Mouse (Mus musculus): ENCODE measurements around the gene 4930523C07Rik. TPM values are rescaled to one million over a fixed set of nuclear protein-coding genes. Genes with fewer than 3 reads are reported as not detected.

4930523C07Rik gene
- polyA plus RNA-seq, 1 experiment from 2014 or later, result 19.1 TPM

- 73% methylated on average over 1 of the region's 1 CpGs for WGBS
- no peak overlapping the region for H3K27ac ChIP-seq (replicated peaks in 1 of 2; ENCODE audit: control insufficient read depth in 1 of 2, insufficient read depth in 1 of 2, low read depth in 2 of 2, low read length in 2 of 2)
- ATAC-seq (ENCODE audit: insufficient number of reproducible peaks, insufficient read depth, low FRiP score, low read depth), result no peak
Measured at GRCm38 (mm10) chr1:160059908-160060307, 15.7 kb downstream of the 4930523C07Rik start.

DNA sequence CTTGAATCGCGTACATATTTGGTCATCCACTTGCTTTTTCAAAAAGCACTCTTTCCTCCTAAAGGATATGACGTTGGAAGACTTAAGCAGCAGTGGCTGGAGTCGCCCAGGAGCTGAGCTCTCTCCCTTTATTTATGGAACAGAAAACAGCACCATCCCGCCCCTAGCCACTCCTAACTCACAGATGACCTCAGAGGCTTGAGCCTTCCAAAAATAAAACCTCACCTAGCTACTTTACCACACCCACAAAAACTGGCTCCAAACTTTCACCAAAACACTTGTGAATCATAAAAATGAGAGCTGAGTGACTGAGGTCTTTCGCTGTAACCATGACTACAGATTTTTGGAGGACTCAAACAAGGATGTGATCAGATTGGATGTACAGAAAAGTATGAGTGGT, 16.4 kb downstream of the 4930523C07Rik start:
- no peak overlapping the region for H3K4me3 ChIP-seq (ENCODE audit: control insufficient read depth in 1 of 2, insufficient read depth in 1 of 2, low read depth in 1 of 2, low read length in 2 of 2)
- H3K9ac ChIP-seq (ENCODE audit: low read length), result no peak overlapping the region
- H3K27ac ChIP-seq (replicated peaks in 1 of 2; ENCODE audit: control insufficient read depth in 1 of 2, insufficient read depth in 1 of 2, low read depth in 2 of 2, low read length in 2 of 2), result no peak overlapping the region
- H3K9me3 ChIP-seq (ENCODE audit: control insufficient read depth, low read length), result no peaks in the 10 kb centered on the region
- 43% methylated on average over 6 of the region's 6 CpGs for WGBS
- H3K27me3 ChIP-seq (ENCODE audit: control insufficient read depth, insufficient read depth, low read length), result no peaks in the 10 kb centered on the region
- no peak for ATAC-seq (ENCODE audit: insufficient number of reproducible peaks, insufficient read depth, low FRiP score, low read depth)
- H3K4me2 ChIP-seq (ENCODE audit: low read length), result no peak overlapping the region
- no peaks in the 10 kb centered on the region for H3K36me3 ChIP-seq (ENCODE audit: control insufficient read depth, insufficient read depth, low read length)
- peaks cover 0 to 9% of the 10 kb centered on the region in 2 experiments; a peak in 2 of 4 replicates for H3K4me1 ChIP-seq (ENCODE audit: control insufficient read depth in 2 of 2, insufficient read depth in 2 of 2, low read length in 2 of 2)

More at GRCm38 (mm10) chr1:160059908-160060307, 15.7 kb downstream of the 4930523C07Rik start:
- peaks cover 0 to 9% of the 10 kb centered on the region in 2 experiments; a peak in 2 of 4 replicates for H3K4me1 ChIP-seq (ENCODE audit: control insufficient read depth in 2 of 2, insufficient read depth in 2 of 2, low read length in 2 of 2)
- no peak overlapping the region for H3K4me3 ChIP-seq (ENCODE audit: control insufficient read depth in 1 of 2, insufficient read depth in 1 of 2, low read depth in 1 of 2, low read length in 2 of 2)
- H3K4me2 ChIP-seq (ENCODE audit: low read length), result no peak overlapping the region
- no peaks in the 10 kb centered on the region for H3K36me3 ChIP-seq (ENCODE audit: control insufficient read depth, insufficient read depth, low read length)
- no peaks in the 10 kb centered on the region for H3K27me3 ChIP-seq (ENCODE audit: control insufficient read depth, insufficient read depth, low read length)
- H3K9me3 ChIP-seq (ENCODE audit: control insufficient read depth, low read length), result no peaks in the 10 kb centered on the region
- no peak overlapping the region for H3K9ac ChIP-seq (ENCODE audit: low read length)

GRCm38 (mm10) chr1:160061321-160061720, 17.1 kb downstream of the 4930523C07Rik start:
- Histone ChIP-seq H3K4me3 (ENCODE audit: control insufficient read depth in 1 of 2, insufficient read depth in 1 of 2, low read depth in 1 of 2, low read length in 2 of 2) (no peak overlapping the region), H3K4me2 (ENCODE audit: low read length) (no peak overlapping the region), H3K27me3 (ENCODE audit: control insufficient read depth, insufficient read depth, low read length) (no peaks in the 10 kb centered on the region), H3K4me1 (ENCODE audit: control insufficient read depth in 2 of 2, insufficient read depth in 2 of 2, low read length in 2 of 2) (peaks cover 0 to 9% of the 10 kb centered on the region in 2 experiments; a peak in 2 of 4 replicates), H3K36me3 (ENCODE audit: control insufficient read depth, insufficient read depth, low read length) (no peaks in the 10 kb centered on the region), H3K9ac (ENCODE audit: low read length) (no peak overlapping the region), H3K9me3 (ENCODE audit: control insufficient read depth, low read length) (no peaks in the 10 kb centered on the region), H3K27ac (replicated peaks in 1 of 2; ENCODE audit: control insufficient read depth in 1 of 2, insufficient read depth in 1 of 2, low read depth in 2 of 2, low read length in 2 of 2) (no peak overlapping the region)
- ATAC-seq (ENCODE audit: insufficient number of reproducible peaks, insufficient read depth, low FRiP score, low read depth), result no peak
- WGBS, result 78% methylated on average over 5 of the region's 5 CpGs

DNA sequence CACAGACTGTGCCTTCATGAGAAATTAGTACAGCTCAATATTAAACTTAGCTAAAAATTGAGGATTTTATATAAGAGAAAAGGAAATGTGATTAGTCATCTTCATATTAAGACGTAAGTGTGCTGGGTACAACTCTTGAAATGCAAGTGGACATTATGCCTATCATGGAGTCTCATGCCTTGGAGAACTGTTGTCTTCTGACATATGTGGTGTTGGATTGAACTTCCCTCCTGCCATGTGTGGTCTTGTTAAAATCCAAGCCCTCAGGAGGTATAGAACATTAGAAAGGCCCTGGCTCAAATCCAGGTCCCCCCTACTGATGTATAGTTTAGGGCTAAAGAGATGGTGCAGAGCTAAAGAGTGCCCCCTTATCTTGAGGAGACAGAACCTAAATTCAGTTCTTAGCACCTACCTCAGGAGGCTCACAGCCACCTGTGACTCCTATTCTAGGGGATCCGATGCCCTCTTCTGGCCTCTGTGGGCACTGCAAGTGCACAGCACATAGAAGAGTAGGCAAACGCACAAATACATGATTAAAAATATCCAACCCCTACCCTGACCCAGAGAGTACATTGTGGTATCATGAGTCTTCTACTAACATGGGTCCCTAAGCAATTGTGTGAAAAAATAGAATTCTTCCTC, 17.7 kb downstream of the 4930523C07Rik start:
- no peaks in the 10 kb centered on the region for H3K27me3 ChIP-seq (ENCODE audit: control insufficient read depth, insufficient read depth, low read length)
- H3K36me3 ChIP-seq (ENCODE audit: control insufficient read depth, insufficient read depth, low read length), result no peaks in the 10 kb centered on the region
- peaks cover 0 to 9% of the 10 kb centered on the region in 2 experiments; a peak in 2 of 4 replicates for H3K4me1 ChIP-seq (ENCODE audit: control insufficient read depth in 2 of 2, insufficient read depth in 2 of 2, low read length in 2 of 2)
- no peak overlapping the region for H3K4me3 ChIP-seq (ENCODE audit: control insufficient read depth in 1 of 2, insufficient read depth in 1 of 2, low read depth in 1 of 2, low read length in 2 of 2)
- no peak overlapping the region for H3K27ac ChIP-seq (replicated peaks in 1 of 2; ENCODE audit: control insufficient read depth in 1 of 2, insufficient read depth in 1 of 2, low read depth in 2 of 2, low read length in 2 of 2)
- no peak overlapping the region for H3K4me2 ChIP-seq (ENCODE audit: low read length)
- no peak overlapping the region for H3K9ac ChIP-seq (ENCODE audit: low read length)
- peaks cover 4% of the 10 kb centered on the region; the same call in 1 of the 2 replicates for H3K9me3 ChIP-seq (ENCODE audit: control insufficient read depth, low read length)
- WGBS, result 62% methylated on average over 3 of the region's 3 CpGs
- ATAC-seq (ENCODE audit: insufficient number of reproducible peaks, insufficient read depth, low FRiP score, low read depth), result no peak

DNA sequence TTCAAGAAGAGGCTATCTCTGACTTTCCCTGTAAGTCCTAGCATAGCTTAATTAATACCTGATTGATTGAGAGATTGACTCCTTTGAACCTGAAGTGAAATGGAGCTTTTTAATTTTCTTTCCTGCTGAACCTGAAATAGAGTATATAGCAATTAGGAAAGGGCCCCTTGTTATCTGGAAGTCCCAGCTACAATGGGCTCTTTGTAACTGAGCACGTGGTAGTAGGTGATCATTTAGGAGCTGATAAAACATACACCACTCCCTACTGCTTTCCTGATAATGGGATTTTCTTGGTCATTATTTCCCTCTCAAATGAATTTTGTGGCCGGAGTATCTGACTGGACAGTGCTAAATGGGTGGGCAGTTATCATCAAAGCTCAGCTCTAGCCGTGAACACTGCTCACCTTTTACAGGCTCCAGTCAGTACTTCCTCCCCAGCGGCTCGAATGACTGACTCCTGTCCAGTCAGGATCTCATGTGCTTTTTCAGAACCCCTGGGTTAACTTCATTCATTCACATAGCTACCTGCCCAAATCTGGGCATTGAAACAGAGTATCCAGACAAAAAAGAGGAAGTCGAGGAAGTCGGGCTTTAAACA, 20.5 kb downstream of the 4930523C07Rik start:
- Histone ChIP-seq H3K27ac (replicated peaks in 1 of 2; ENCODE audit: control insufficient read depth in 1 of 2, insufficient read depth in 1 of 2, low read depth in 2 of 2, low read length in 2 of 2) (no peak overlapping the region), H3K9me3 (ENCODE audit: control insufficient read depth, low read length) (peaks cover 6% of the 10 kb centered on the region; the same call in 1 of the 2 replicates), H3K27me3 (ENCODE audit: control insufficient read depth, insufficient read depth, low read length) (no peaks in the 10 kb centered on the region), H3K9ac (ENCODE audit: low read length) (no peak overlapping the region), H3K4me1 (ENCODE audit: control insufficient read depth in 2 of 2, insufficient read depth in 2 of 2, low read length in 2 of 2) (peaks cover 0 to 6% of the 10 kb centered on the region in 2 experiments; a peak in 2 of 4 replicates), H3K36me3 (ENCODE audit: control insufficient read depth, insufficient read depth, low read length) (no peaks in the 10 kb centered on the region), H3K4me2 (ENCODE audit: low read length) (no peak overlapping the region), H3K4me3 (ENCODE audit: control insufficient read depth in 1 of 2, insufficient read depth in 1 of 2, low read depth in 1 of 2, low read length in 2 of 2) (no peak overlapping the region)
- ATAC-seq (ENCODE audit: insufficient number of reproducible peaks, insufficient read depth, low FRiP score, low read depth), result no peak
- WGBS, result 73% methylated on average over 7 of the region's 7 CpGs

DNA sequence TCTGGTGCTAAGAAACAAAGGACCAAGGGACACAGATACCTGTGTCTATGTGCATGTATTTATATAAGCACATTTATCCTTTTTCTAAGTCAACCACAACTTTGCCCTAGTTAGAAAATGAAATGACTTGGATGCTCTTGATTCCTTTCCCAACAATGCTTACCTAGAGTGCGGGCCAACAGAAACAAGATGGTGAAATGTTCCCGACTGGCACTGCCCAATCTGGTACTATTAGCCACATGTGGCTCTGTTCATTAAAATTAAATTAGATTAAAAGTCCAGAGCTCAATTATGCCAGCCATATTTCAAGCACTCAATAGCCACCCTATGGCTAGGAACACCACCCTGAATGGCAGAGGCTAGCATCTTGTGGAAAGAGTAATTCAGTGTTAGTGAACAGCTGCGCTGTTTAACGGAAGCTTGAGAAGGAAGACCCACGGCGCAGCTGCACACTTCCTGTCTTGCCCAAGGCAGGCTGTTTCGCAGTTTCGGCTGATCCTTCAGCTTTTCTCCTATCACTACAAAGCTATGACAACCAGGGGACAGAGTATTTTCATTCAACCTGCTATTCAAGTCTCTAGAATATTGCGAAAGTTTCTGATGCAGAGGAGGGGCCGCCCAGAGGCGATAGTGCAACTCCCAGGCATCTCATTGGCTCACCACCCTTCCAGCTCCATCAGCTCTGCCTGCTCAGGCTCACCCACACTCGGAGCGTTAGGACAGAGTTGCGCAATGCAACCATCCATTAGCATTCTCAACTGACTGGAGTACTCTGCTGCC, 34.9 kb downstream of the 4930523C07Rik start:
- Histone ChIP-seq H3K27me3 (ENCODE audit: control insufficient read depth, insufficient read depth, low read length) (no peaks in the 10 kb centered on the region), H3K27ac (replicated peaks in 1 of 2; ENCODE audit: control insufficient read depth in 1 of 2, insufficient read depth in 1 of 2, low read depth in 2 of 2, low read length in 2 of 2) (no peak overlapping the region), H3K36me3 (ENCODE audit: control insufficient read depth, insufficient read depth, low read length) (peaks cover 19% of the 10 kb centered on the region), H3K4me2 (ENCODE audit: low read length) (no peak overlapping the region), H3K4me1 (ENCODE audit: control insufficient read depth in 2 of 2, insufficient read depth in 2 of 2, low read length in 2 of 2) (no peaks in the 10 kb centered on the region), H3K9ac (ENCODE audit: low read length) (no peak overlapping the region), H3K4me3 (ENCODE audit: control insufficient read depth in 1 of 2, insufficient read depth in 1 of 2, low read depth in 1 of 2, low read length in 2 of 2) (no peak overlapping the region), H3K9me3 (ENCODE audit: control insufficient read depth, low read length) (no peaks in the 10 kb centered on the region)
- no peak for ATAC-seq (ENCODE audit: insufficient number of reproducible peaks, insufficient read depth, low FRiP score, low read depth)
- 71% methylated on average over 14 of the region's 14 CpGs for WGBS

GRCm38 (mm10) chr1:160080800-160081436, 36.7 kb downstream of the 4930523C07Rik start:
- no peak overlapping the region for H3K27ac ChIP-seq (replicated peaks in 1 of 2; ENCODE audit: control insufficient read depth in 1 of 2, insufficient read depth in 1 of 2, low read depth in 2 of 2, low read length in 2 of 2)
- H3K4me1 ChIP-seq (ENCODE audit: control insufficient read depth in 2 of 2, insufficient read depth in 2 of 2, low read length in 2 of 2), result no peaks in the 10 kb centered on the region
- H3K27me3 ChIP-seq (ENCODE audit: control insufficient read depth, insufficient read depth, low read length), result no peaks in the 10 kb centered on the region
- H3K4me3 ChIP-seq (ENCODE audit: control insufficient read depth in 1 of 2, insufficient read depth in 1 of 2, low read depth in 1 of 2, low read length in 2 of 2), result no peak overlapping the region
- H3K4me2 ChIP-seq (ENCODE audit: low read length), result no peak overlapping the region
- H3K9ac ChIP-seq (ENCODE audit: low read length), result no peak overlapping the region
- ATAC-seq (ENCODE audit: insufficient number of reproducible peaks, insufficient read depth, low FRiP score, low read depth), result no peak
- no peaks in the 10 kb centered on the region for H3K9me3 ChIP-seq (ENCODE audit: control insufficient read depth, low read length)
- 22% methylated on average over 2 of the region's 2 CpGs for WGBS
- H3K36me3 ChIP-seq (ENCODE audit: control insufficient read depth, insufficient read depth, low read length), result peaks cover 10% of the 10 kb centered on the region
